Mouse (Mus musculus) layer of hippocampus, postnatal 25 days (tissue): Measurements from ENCODE around the gene Tatdn2. TPM values are rescaled to one million over a fixed set of nuclear protein-coding genes. Genes with fewer than 3 reads are reported as not detected.
"Not testable (repeated sequence)": the region's sequence is repeated elsewhere in the genome, so short reads cannot be mapped to it uniquely, and the experiment has no call there.

Experiments
- DNase-seq, 2 experiments: peaks; one replicate each; pipeline ENCODE4 v3.0.0; 2022; ENCODE audit warnings: mixed read lengths in 2 of 2, low spot score in 1 of 2; ENCODE audit errors: extremely low spot score in 1 of 2
- total RNA-seq, 2 experiments: library from RNA; stranded (reverse); gene quantifications; 2 replicates each; pipeline ENCODE4 v1.2.3; 2021

Gene Tatdn2
- total RNA-seq, 2 experiments from 2014 or later, result 56.2 to 59.4 TPM

DNA sequence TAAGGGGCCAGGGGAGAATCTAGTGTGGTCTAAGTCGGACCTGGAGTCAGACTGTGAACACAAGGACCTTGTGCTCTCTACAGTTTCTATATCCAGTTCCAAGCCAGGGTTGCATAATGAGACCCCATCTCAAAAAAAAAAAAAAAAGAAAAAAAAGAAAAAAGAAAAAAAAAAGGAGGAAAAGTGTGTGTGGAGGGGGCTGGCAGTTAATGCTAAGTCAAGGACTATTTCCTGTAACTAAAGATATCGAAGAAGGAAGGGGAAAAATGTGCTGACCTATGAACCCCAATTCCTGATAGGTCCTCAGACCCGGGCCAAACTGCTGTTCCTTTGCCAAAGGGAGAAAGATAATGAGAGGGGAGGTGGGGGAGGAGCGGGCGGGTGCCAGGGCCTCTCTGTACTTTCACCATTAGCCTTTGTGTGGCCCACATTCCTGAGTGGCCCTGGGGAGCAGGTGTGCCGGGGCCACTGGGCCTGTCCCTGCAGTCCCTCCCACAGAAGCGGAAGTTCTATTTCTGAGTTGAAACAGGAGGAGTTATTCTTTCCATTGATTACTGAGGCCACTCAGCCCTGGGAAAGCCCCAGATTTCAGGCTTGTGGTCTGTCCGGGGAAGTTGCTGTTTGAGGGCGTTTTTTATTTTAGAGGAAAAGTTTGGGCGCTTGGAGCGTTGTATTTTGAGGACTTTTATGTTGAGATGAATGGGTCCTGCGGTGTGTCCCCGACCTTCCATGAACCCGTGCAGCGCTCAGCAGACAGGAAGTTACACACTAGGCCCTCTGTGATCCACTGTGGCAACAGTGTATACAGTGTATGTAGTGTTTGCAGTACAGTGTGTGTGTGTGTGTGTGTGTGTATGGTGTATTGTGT lies 28.3 kb upstream of the Tatdn2 start:
- DNase-seq, result no peak

DNA sequence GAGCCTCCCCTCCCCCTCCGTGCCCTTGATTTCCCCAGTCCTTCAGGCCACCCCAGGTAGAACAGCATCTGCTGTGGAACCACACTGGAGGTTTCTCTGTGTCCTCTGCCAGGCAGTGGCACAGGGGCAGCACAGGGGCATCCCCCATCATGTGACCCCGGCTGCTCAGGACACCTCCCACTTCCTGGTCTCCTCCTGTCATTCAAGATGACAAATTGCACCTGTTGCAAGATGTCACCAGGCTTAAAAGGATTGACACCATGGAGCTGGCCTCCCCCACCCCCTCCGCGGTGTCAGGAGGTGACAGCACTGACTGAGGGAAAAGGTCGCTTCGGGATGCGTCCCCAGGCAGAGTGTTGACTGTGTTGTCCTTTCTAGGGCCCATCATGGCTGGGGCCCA lies 27.0 kb upstream of the Tatdn2 start:
- no peak for DNase-seq

DNA sequence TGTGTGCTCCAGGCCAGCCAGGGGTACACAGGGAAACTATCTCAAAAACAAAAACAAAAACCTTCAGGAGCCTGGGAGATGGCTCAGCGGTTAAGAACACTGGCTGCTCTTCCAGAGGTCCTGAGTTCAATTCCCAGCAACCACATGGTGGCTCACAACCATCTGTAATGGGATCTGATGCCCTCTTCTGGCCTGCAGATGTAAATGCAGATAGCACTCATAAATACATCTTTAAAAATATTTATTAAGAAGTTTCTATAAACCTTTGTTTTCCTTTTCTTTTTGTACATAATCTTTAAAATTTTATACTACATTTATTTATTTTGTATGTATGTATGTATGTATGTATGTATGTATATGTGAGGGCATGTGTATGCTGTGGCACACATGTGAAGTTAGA lies 24.8 kb upstream of the Tatdn2 start:
- not testable (repeated sequence) for DNase-seq

DNA sequence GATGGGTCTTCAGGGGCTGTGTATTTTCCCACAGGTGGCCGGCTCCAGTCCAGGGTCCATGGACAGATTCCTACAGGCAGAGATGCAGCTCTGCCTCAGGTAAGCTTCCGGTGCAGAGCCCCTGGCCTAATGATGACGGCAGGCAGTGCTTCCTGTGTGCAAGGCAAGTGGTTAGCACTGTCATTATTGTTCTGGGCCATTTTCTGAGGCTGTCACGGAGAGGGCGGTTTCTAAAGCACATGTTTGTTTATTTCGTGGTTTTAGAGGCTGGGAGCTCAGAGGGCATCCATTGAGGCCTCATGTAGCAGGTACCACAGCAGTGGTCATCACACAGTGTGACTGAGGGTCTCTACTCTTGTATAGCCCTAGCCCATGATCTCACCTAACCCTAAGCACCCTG lies 23.9 kb upstream of the Tatdn2 start:
- DNase-seq, result no peak

DNA sequence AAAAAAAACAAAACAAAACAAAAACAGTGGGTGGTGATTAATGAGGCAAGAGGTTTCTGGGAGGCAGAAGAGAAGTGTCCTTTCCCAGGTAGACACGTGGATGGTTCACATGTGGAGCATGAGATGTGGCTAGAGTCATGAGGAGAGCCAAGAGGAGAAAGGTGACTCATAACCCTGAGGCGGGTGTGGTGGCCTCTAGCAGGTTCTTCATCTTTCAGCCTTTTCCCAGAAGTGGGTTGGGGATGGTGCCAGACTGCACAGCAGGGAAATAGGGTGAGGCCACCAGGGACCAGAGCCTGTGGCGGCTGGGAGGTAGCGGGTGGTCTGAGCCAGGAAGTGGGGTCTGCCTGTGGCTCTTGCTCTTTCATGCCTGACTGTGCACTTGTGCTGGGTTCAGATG lies 21.6 kb upstream of the Tatdn2 start:
- no peak for DNase-seq

DNA sequence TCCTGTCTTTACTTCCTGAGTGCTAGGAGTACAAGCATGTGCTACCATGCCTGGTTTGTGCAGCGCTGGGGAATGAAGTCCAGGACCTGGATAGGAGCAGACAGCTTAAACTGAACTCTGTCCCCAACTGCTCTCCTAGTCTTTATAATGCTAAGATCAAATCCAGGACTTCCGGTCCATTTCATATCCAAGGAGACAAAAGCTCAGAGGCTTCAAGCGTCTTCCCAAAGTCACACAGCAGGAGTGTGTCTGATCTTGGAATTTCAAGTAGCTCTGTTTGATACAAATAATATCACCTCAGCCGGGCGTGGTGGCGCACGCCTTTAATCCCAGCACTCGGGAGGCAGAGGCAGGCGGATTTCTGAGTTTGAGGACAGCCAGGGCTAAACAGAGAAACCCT lies 20.9 kb upstream of the Tatdn2 start:
- no peak for DNase-seq

DNA sequence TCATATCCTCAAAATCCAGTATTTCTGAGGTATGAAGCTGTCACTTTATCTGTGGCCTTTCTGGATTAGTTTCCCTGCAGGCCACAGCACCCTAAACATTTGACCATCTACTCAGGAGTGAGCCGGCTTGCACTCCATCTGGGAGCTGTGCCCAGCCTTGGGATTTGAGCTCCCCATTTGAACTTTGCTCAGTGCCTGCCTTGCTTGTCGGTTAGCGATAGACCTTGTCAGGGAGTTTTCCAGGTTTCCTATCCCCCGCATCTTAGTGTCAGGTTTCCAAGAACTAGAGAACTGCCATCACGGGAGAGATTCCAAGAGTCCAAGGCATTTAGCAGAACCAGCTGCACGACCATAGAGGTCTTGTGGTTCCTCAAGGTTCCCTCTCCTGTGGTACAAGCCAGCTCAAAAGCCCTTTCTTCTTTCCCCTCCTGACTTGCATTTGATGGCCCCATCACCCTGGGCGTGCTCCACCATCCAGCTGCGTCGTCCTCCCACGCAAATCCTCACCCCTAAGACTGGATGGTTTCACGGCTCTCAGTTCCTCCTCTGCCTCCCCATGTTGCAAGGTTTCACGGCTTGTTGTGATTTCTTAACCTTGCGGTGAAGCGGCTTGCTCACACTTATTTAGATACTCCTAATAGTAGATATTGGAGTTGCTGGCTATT lies 19.6 kb upstream of the Tatdn2 start:
- DNase-seq, result no peak

DNA sequence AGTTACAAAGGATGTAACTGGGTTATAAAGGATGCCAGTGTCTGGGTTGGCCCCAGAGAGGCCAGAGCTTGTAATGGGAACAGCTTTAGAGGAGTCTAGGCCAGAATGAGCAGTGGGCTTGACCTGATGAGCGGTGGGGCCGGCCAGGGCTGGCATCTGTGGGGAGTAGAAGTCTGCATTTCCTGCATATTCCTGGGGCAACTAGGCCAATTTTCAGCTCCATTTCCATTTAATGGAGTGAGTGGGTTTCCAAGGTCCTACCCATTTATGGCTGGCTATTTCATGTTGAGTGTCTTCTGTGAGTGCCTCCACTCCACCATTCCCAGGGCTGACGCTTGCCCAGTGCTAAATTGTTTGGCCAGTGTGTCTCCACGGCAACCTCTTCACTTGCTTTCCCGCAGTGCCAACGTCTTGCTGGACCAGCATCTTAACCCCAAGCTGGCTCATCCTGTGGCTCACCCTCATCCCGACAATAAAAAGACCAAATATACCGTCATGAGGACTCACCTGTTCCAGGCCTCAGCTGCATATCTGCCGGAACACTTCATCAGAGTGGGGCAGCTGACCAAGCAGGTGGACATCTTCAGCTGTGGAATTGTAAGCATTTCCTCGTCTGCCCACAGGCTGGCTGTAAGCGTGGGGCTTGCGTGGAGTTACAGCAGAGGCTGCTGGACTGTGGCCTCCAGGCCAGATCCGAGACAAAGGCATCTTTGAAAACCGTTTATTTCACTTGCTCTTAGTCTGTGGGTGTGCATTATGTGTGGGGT lies 18.4 kb upstream of the Tatdn2 start:
- no peak for DNase-seq

DNA sequence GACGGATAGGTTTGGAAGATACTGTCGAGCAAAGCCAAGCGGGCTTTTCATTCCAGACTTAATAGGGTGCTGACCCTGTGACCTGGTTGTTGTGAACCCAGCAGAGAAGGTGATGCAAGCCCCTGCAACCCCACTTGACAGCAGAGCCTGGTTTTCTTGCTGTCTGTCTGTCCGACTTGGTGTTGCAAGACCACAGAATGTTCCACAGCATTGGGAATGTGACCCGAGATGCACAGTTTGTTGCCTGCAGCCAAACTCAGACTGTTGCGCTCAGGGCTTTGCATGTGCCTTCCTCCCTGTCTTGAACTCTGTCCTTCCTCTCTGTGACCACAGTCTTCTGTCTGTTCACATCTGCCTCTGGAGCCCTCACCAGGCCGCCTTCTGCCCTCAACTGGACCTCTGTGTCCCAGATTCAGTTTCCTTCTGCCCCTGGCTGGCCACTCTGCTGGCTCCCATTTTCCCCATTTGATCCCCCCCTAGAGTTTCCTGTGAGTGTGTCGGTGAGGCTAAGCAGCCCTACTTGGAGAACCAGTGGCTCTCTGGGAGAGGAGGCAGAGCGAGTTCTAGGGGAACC lies 16.8 kb upstream of the Tatdn2 start:
- DNase-seq, result no peak

DNA sequence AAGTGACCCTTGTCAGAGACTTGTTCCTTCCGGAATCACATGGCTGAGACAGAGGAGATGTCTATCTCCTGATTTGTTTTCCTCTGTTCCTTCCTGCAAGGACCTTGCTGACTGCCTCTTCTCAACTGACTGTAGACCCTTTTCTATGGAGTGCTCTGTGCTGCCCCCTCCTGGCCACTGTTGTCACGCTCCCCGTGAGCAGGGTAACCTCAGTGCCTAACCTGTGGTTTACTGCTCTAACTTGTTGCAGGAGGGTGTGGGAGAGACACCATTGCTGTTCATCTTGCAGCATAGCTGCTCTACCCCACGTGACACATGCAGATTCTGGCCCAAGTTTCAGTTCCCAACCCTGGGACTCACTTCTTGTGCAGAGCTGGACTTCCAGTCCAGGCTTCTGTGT lies 15.6 kb upstream of the Tatdn2 start:
- peak; percentile 72 to 91 for DNase-seq

DNA sequence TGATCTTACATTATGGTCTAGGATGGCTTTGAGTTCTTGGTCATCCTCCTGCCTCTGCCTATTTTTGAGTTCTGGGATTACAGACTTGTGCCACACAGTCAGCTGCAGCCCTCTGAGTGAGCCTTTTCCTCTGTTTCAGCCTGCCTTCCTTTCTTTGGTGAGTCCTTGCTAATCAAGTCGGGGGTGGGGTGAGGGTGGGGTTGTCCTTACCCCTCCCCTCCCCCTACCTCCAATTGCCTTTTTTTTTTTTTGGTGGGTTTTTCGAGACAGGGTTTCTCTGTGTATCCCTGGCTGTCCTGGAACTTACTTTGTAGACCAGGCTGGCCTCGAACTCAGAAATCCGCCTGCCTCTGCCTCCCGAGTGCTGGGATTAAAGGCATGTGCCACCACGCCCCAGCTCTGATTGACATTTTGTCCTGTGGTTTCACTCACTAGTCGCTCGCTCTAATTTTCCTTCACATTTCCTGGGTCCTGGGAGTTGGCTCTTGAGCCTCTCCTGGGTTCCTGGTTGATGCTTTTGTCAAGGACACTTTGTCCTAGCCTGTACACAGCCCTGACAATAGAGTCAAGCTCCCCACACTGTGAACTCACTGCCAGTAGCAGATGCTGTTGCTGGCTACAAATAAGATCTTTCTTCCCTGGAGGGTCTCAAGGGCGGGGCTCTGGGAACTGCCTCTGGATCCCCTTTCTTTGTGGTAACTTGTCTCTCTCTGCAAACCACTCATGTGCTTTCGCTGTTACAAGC lies 13.6 kb upstream of the Tatdn2 start:
- no peak for DNase-seq

DNA sequence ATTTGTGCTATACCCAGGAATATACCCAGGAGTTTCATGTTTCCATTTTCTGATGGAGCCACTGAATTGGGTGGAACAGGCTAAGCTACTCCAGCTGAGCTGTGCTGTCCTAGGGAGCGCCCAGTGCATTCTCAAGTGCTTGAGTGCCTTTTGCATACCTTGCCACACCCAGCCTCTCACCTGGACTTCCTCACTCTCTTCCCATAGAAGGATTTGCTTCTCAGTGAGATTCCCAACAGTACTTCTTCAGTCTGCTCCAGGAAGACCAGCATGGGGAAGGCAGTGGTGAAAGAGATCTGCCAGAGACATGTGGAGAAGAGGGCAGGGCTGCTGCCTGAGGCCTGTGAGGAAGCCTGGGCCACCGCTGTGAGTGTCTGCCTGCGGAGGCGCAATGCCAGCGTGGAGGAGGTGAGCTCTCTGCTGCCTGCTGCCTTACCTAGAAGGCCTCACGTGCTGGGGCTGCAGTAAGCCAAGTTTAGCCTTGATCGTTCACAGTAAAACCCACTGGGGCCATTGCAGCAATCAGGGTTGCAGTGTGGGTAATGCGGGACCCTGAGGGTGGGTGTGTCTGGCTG lies 10.2 kb upstream of the Tatdn2 start:
- DNase-seq, result no peak

DNA sequence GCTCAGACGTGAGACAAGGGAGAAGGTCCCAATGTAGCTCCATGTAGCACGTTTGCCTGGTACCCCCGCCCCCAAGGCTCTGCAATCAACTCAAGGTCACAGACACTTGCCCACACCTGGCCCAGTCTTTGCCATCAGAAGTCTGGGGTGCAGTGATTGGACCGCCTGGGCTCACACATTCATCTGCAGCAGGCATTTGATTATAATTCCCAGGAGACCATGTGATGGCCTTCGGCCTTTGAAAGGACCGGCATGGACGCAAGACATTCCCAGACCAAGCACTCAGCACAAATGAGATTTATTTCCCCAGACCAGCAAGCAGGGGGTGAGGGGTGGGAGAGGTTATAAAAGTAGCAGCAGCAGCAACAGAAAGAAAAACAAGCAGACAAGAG lies 6.8 kb upstream of the Tatdn2 start:
- DNase-seq, result no peak

DNA sequence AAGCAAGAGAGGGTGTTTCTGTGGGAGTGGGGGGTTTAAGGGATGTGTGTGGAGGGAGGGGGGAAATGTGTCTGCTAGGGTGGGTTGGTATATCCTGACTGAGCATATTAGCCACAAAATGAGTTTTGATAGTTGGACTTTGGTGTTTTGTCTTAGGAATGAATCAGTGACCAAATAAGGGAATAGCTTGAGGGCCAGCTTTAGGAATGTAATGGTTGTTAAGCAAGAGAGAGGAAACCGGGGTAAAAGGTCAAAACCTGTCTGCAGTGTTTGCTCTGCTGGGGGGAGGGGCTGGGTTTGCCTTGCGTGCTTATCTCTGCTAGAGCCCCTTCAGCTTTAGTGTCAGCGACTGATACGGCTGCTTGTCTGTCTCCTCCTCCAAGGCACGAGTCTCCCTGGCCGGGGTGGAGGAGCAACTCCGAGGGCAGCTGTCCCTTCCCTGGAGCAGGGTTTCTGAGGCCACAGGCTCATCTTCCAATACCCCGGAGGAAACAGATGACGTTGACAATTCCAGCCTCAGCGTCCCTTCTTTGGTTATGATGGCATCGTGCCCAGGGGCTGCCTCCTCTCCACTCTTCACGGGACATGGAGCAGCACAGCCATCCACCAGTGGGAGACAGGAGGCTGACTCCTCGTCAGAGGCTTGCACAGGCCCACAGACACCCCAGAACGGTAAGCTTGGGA lies 6.3 kb upstream of the Tatdn2 start:
- no peak for DNase-seq

DNA sequence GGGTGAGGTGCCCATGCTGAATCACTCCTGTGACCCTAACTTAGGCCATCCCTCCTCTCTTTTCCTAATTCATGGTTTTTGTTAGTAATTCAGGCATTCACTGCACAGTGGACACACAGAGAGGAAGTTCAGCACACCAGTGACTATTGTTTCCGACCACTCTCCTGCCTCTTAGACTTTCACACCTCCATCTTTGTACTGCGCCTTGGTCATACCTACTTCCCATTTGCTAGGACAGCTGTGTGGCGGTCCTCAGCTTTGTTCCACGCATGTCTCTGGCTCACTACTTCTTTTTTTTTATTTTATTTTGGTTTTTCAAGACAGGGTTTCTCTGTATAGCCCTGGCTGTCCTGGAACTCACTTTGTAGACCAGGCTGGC lies 5.8 kb upstream of the Tatdn2 start:
- no peak for DNase-seq

DNA sequence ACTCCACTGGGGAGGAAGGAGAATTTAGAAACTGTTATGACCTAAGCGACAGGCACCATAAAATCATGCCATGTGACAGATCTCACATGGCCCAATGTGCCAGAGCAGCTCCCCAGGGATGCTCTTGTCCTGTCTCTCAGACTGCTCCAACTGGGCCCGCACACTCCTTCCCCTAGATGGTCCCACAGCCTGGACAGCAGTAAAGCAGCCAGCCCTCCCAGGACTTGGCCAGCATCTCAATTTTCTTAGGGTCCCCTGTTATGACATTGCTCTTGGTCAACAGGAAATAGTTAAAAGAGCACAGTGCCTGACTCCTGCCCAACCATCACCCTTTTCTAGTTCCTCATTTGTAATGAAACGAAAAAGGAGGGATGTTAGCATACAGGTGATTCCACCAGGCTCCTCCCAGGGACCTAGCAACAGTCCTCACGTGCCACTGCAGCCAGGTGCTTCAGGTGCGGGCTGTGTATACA lies 4.2 kb upstream of the Tatdn2 start:
- DNase-seq, result no peak

DNA sequence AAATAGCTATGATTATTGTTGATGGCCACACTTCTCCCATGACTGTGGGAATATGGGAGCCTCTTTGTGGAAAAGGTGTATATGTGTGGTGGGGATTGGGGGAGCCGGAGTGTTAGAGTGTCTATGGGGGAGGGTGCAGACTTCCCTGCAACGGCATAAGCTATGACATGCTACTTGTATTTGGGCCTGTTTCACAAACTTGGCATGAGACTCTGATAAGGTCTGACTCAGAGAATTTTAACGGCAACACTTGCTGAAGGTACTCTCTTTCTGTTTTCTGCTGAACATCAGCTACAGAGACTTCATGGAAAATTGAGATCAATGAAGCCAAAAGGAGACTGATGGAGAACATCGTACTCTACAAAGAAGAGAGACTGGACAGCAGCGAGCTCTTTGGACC lies 3.5 kb upstream of the Tatdn2 start:
- no peak for DNase-seq

DNA sequence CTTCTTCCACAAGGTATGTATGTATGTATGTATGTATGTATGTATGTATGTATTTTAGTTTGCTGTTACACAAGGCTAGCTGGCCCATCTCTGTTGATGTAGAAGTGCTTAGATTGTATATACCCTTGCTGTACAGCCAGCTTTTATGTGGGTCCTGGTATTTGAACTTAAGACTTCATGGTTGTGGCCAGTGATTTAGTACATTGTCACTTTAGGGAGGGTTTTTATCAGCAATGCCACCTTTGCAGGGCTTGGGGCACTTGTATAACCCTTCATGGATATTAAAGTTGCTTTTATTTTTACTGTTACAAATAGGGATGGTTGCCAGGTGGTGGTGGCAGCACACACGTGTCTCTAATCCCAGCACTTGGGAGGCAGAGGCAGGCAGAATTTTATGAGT lies 1.6 kb upstream of the Tatdn2 start:
- no peak for DNase-seq

DNA sequence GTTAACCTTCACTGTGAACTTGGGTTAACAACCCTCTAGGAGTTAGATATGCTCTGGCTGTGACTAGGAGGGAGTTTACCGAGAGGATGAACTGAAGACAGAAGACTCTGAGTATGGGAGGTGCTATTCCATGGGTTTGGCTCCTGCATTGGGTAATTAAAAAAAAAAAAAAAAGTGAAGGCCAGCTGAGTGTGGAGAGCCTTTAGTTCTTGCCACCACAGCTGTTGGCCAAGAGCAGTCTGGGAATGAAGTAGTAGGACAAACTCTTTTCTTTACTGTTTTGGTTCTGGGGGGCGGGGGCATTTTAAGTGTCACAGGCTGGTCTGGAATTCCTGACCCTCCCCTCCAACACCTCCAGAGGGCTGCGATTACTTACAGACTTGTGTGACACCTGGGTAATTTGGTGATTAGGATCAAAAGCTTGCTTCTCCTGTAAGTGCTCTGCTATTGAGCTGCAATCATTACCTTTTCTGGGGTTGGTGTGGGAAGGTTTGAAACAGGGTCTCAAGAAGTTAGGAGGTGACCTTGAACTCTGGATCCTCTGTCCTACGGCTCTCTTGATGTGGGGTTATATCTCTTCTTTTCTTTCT lies 989 bp upstream of the Tatdn2 start:
- no peak for DNase-seq
